Mouse (Mus musculus): ENCODE measurements around the gene Psip1. TPM values are rescaled to one million over a fixed set of nuclear protein-coding genes. Genes with fewer than 3 reads are reported as not detected.
"Not testable (repeated sequence)": the region's sequence is repeated elsewhere in the genome, so short reads cannot be mapped to it uniquely, and the experiment has no call there.

The Psip1 gene
- 36.1 and 38.4 TPM in 2 replicates for polyA plus RNA-seq (2015; fragmentation: Nextera tagmentation; extraction: Ambion mirVana)

GRCm38 (mm10) chr4:83486117-83486901 is at the start of gene Psip1:
Gene Psip1, minus strand, starts transcription at chr4:83486459.
- Histone ChIP-seq H3K4me3 (ENCODE audit: low read depth, low read length) (peak within 1 kb of the TSS; percentile 88), H3K9ac (ENCODE audit: low read depth, low read length) (peak within 1 kb of the TSS; percentile 87), H3K4me1 (ENCODE audit: control insufficient read depth, low read depth, low read length) (peaks cover 8% of the 10 kb centered on the region), H3K9me3 (replicated peaks; ENCODE audit: control insufficient read depth, low read length) (no peaks in the 10 kb centered on the region), H3K27ac (ENCODE audit: low read length) (peak within 1 kb of the TSS; percentile 96), H3K27me3 (ENCODE audit: control insufficient read depth, insufficient read depth, low read depth, low read length) (no peaks in the 10 kb centered on the region), H3K36me3 (ENCODE audit: control insufficient read depth, insufficient read depth) (peaks cover 15% of the 10 kb centered on the region; the same call in 1 of the 2 replicates), H3K4me2 (ENCODE audit: low read depth, low read length) (peak within 1 kb of the TSS; percentile 81)
- ATAC-seq (ENCODE audit: low read depth), result peak; percentile 83
- 0% methylated on average over 48 of the region's 86 CpGs for WGBS (ENCODE audit: insufficient replicate concordance)

- Histone ChIP-seq H3K9ac (ENCODE audit: low read depth, low read length) (no peak overlapping the region), H3K36me3 (ENCODE audit: control insufficient read depth, insufficient read depth) (no peaks in the 10 kb centered on the region), H3K9me3 (replicated peaks; ENCODE audit: control insufficient read depth, low read length) (no peaks in the 10 kb centered on the region), H3K4me1 (ENCODE audit: control insufficient read depth, low read depth, low read length) (no peaks in the 10 kb centered on the region; the same call in none of the 2 replicates), H3K4me2 (ENCODE audit: low read depth, low read length) (no peak overlapping the region), H3K4me3 (ENCODE audit: low read depth, low read length) (no peak overlapping the region), H3K27ac (ENCODE audit: low read length) (no peak overlapping the region), H3K27me3 (ENCODE audit: control insufficient read depth, insufficient read depth, low read depth, low read length) (no peaks in the 10 kb centered on the region)
- WGBS (ENCODE audit: insufficient replicate concordance), result 72% methylated on average over 7 of the region's 7 CpGs
- ATAC-seq (ENCODE audit: low read depth), result no peak
Observed at GRCm38 (mm10) chr4:83534024-83534423, 47.8 kb upstream of the Psip1 start.

- no peaks in the 10 kb centered on the region for H3K27me3 ChIP-seq (ENCODE audit: control insufficient read depth, insufficient read depth, low read depth, low read length)
- no peak overlapping the region for H3K4me2 ChIP-seq (ENCODE audit: low read depth, low read length)
- no peaks in the 10 kb centered on the region; the same call in none of the 2 replicates for H3K4me1 ChIP-seq (ENCODE audit: control insufficient read depth, low read depth, low read length)
- H3K9ac ChIP-seq (ENCODE audit: low read depth, low read length), result no peak overlapping the region
- WGBS (ENCODE audit: insufficient replicate concordance), result 70% methylated on average over 9 of the region's 9 CpGs
- no peaks in the 10 kb centered on the region for H3K9me3 ChIP-seq (replicated peaks; ENCODE audit: control insufficient read depth, low read length)
- no peak for ATAC-seq (ENCODE audit: low read depth)
- H3K27ac ChIP-seq (ENCODE audit: low read length), result no peak overlapping the region
- H3K4me3 ChIP-seq (ENCODE audit: low read depth, low read length), result no peak overlapping the region
- no peaks in the 10 kb centered on the region for H3K36me3 ChIP-seq (ENCODE audit: control insufficient read depth, insufficient read depth)
Observed at GRCm38 (mm10) chr4:83533168-83533911, 47.1 kb upstream of the Psip1 start.

- H3K27me3 ChIP-seq (ENCODE audit: control insufficient read depth, insufficient read depth, low read depth, low read length); ATAC-seq (ENCODE audit: low read depth); H3K27ac ChIP-seq (ENCODE audit: low read length); H3K9me3 ChIP-seq (replicated peaks; ENCODE audit: control insufficient read depth, low read length); H3K9ac ChIP-seq (ENCODE audit: low read depth, low read length); H3K4me3 ChIP-seq (ENCODE audit: low read depth, low read length); H3K36me3 ChIP-seq (ENCODE audit: control insufficient read depth, insufficient read depth); H3K4me2 ChIP-seq (ENCODE audit: low read depth, low read length): not testable (repeated sequence)
- H3K4me1 ChIP-seq (ENCODE audit: control insufficient read depth, low read depth, low read length), result peaks cover 15% of the 10 kb centered on the region
- 82% methylated on average over 4 of the region's 4 CpGs for WGBS (ENCODE audit: insufficient replicate concordance)
Observed at GRCm38 (mm10) chr4:83530060-83530459, 43.8 kb upstream of the Psip1 start.

- ATAC-seq (ENCODE audit: low read depth), result no peak
- H3K9me3 ChIP-seq (replicated peaks; ENCODE audit: control insufficient read depth, low read length), result 0 out of 2 replicates have a peak, but pooled peaks cover 3% of the 10 kb centered on the region
Observed at GRCm38 (mm10) chr4:83527921-83528320, 41.7 kb upstream of the Psip1 start.

GRCm38 (mm10) chr4:83526988-83527334 is 40.7 kb upstream of the Psip1 start:
- no peak overlapping the region for H3K4me3 ChIP-seq (ENCODE audit: low read depth, low read length)
- ATAC-seq (ENCODE audit: low read depth), result no peak
- H3K27me3 ChIP-seq (ENCODE audit: control insufficient read depth, insufficient read depth, low read depth, low read length), result no peaks in the 10 kb centered on the region
- peaks cover 25% of the 10 kb centered on the region for H3K4me1 ChIP-seq (ENCODE audit: control insufficient read depth, low read depth, low read length)
- 0 out of 2 replicates have a peak, but pooled peaks cover 3% of the 10 kb centered on the region for H3K9me3 ChIP-seq (replicated peaks; ENCODE audit: control insufficient read depth, low read length)
- H3K4me2 ChIP-seq (ENCODE audit: low read depth, low read length), result 0 out of 2 replicates have a peak overlapping the region, but pooled peaks have one; percentile 99
- WGBS (ENCODE audit: insufficient replicate concordance), result 29% methylated on average over 6 of the region's 6 CpGs
- no peaks in the 10 kb centered on the region for H3K36me3 ChIP-seq (ENCODE audit: control insufficient read depth, insufficient read depth)
- no peak overlapping the region for H3K27ac ChIP-seq (ENCODE audit: low read length)
- no peak overlapping the region for H3K9ac ChIP-seq (ENCODE audit: low read depth, low read length)

More at GRCm38 (mm10) chr4:83527921-83528320, 41.7 kb upstream of the Psip1 start:
- Histone ChIP-seq H3K36me3 (ENCODE audit: control insufficient read depth, insufficient read depth) (no peaks in the 10 kb centered on the region), H3K4me3 (ENCODE audit: low read depth, low read length) (no peak overlapping the region), H3K4me1 (ENCODE audit: control insufficient read depth, low read depth, low read length) (peaks cover 25% of the 10 kb centered on the region), H3K9ac (ENCODE audit: low read depth, low read length) (no peak overlapping the region), H3K27me3 (ENCODE audit: control insufficient read depth, insufficient read depth, low read depth, low read length) (no peaks in the 10 kb centered on the region), H3K4me2 (ENCODE audit: low read depth, low read length) (no peak overlapping the region), H3K27ac (ENCODE audit: low read length) (no peak overlapping the region)

- H3K9ac ChIP-seq (ENCODE audit: low read depth, low read length), result no peak overlapping the region; the same call in 1 of the 2 replicates
- 0 out of 2 replicates have a peak, but pooled peaks cover 3% of the 10 kb centered on the region for H3K9me3 ChIP-seq (replicated peaks; ENCODE audit: control insufficient read depth, low read length)
- H3K4me3 ChIP-seq (ENCODE audit: low read depth, low read length), result peak overlapping the region; percentile 93
- H3K27ac ChIP-seq (ENCODE audit: low read length), result no peak overlapping the region
- H3K4me2 ChIP-seq (ENCODE audit: low read depth, low read length), result peak overlapping the region; percentile 99
- no peaks in the 10 kb centered on the region for H3K27me3 ChIP-seq (ENCODE audit: control insufficient read depth, insufficient read depth, low read depth, low read length)
- WGBS (ENCODE audit: insufficient replicate concordance), result 19% methylated on average over 13 of the region's 13 CpGs
- H3K36me3 ChIP-seq (ENCODE audit: control insufficient read depth, insufficient read depth), result no peaks in the 10 kb centered on the region
- H3K4me1 ChIP-seq (ENCODE audit: control insufficient read depth, low read depth, low read length), result peaks cover 25% of the 10 kb centered on the region
- no peak for ATAC-seq (ENCODE audit: low read depth)
Observed at GRCm38 (mm10) chr4:83526270-83526987, 40.2 kb upstream of the Psip1 start.

GRCm38 (mm10) chr4:83525690-83526055 is 39.4 kb upstream of the Psip1 start:
- 1% methylated on average over 18 of the region's 18 CpGs for WGBS (ENCODE audit: insufficient replicate concordance)
- Histone ChIP-seq H3K4me2 (ENCODE audit: low read depth, low read length) (peak overlapping the region; percentile 99), H3K36me3 (ENCODE audit: control insufficient read depth, insufficient read depth) (no peaks in the 10 kb centered on the region), H3K9me3 (replicated peaks; ENCODE audit: control insufficient read depth, low read length) (0 out of 2 replicates have a peak, but pooled peaks cover 3% of the 10 kb centered on the region), H3K4me3 (ENCODE audit: low read depth, low read length) (peak overlapping the region; percentile 93), H3K9ac (ENCODE audit: low read depth, low read length) (peak overlapping the region; percentile 83), H3K27me3 (ENCODE audit: control insufficient read depth, insufficient read depth, low read depth, low read length) (no peaks in the 10 kb centered on the region), H3K4me1 (ENCODE audit: control insufficient read depth, low read depth, low read length) (peaks cover 25% of the 10 kb centered on the region), H3K27ac (ENCODE audit: low read length) (peak overlapping the region; percentile 88)
- ATAC-seq (ENCODE audit: low read depth), result peak; percentile 52
